Mouse (Mus musculus) limb, embryonic 14.5 days (tissue): ENCODE results near the gene Irf2bpl. TPM values are rescaled to one million over a fixed set of nuclear protein-coding genes. Genes with fewer than 3 reads are reported as not detected.
A peak's percentile ranks its signal among the peaks of the same experiment; 100 is the strongest.

ENCODE experiments used
- ATAC-seq: fragments of 200-750 bp; cut with Nextera tagmentation; 2 replicates; pipeline ENCODE4 v1.8.0; 2017; ENCODE audit warnings: low read depth, moderate number of reproducible peaks, moderate TSS enrichment; ENCODE audit not compliant: low FRiP score
- DNase-seq: peaks from one replicate; pipeline ENCODE4 v3.0.0-alpha.2; 2015; ENCODE audit warnings: low spot score
- H3K27ac ChIP-seq: fragments of 300-500 bp; sonication (generic); replicated peaks from 2 replicates; pipeline ENCODE4 v1.5.1; 2014; ENCODE audit warnings: low read depth, mild to moderate bottlenecking, low read length, moderate library complexity, mixed read lengths
- H3K27me3 ChIP-seq: fragments of 300-500 bp; sonication (generic); 2 replicates; pipeline ENCODE4 v1.6.1; 2014; ENCODE audit warnings: low read length, mixed read lengths; ENCODE audit not compliant: control insufficient read depth, insufficient read depth
- H3K36me3 ChIP-seq: fragments of 300-500 bp; sonication (generic); 2 replicates; pipeline ENCODE4 v1.6.1; 2014; ENCODE audit warnings: mild to moderate bottlenecking, low read length, moderate library complexity, mixed read lengths; ENCODE audit not compliant: control insufficient read depth, insufficient read depth
- H3K4me1 ChIP-seq: fragments of 300-500 bp; sonication (generic); 2 replicates; pipeline ENCODE4 v1.6.1; 2014; ENCODE audit warnings: antibody characterized with exemption, low read length, mixed read lengths; ENCODE audit not compliant: control insufficient read depth, insufficient read depth
- H3K4me2 ChIP-seq: fragments of 300-500 bp; sonication (generic); replicated peaks from 2 replicates; pipeline ENCODE4 v1.6.1; 2014; ENCODE audit warnings: low read depth, mild to moderate bottlenecking, low read length, moderate library complexity; ENCODE audit not compliant: severe bottlenecking
- H3K4me3 ChIP-seq: fragments of 300-500 bp; sonication (generic); replicated peaks from 2 replicates; pipeline ENCODE4 v1.5.1; 2014; ENCODE audit warnings: low read length
- H3K9ac ChIP-seq: fragments of 300-500 bp; sonication (generic); 2 replicates; pipeline ENCODE4 v1.6.1; 2014; ENCODE audit warnings: mild to moderate bottlenecking, low read depth, low read length, moderate library complexity; ENCODE audit not compliant: severe bottlenecking
- H3K9me3 ChIP-seq: fragments of 300-500 bp; sonication (generic); 2 replicates; pipeline ENCODE4 v1.6.1; 2016; ENCODE audit warnings: low read length; ENCODE audit not compliant: control insufficient read depth
- POLR2A ChIP-seq: fragments of 200-500 bp; IDR thresholded peaks from 2 replicates; pipeline ENCODE4 v1.8.0; 2012; ENCODE audit warnings: inconsistent platforms, mild to moderate bottlenecking, moderate library complexity, borderline replicate concordance; ENCODE audit not compliant: insufficient read depth, insufficient read length; ENCODE audit errors: extremely low read depth
- WGBS: fragments of 180-500 bp; shearing (Covaris S2); extraction: QIAGEN DNeasy Blood & Tissue Kit; methylation state at CpG from one replicate; pipeline ENCODE4 v1.1.7; 2014; 5-methylcytosine and 5-hydroxymethylcytosine counted together
- polyA plus RNA-seq, 2 experiments: library from polyadenylated mRNA; depleted of rRNA in 1 of 2; stranded (reverse) in 1 of 2; unstranded in 1 of 2; fragments of >200 nt; fragmentation: Nextera tagmentation in 1 of 2; extraction: Ambion mirVana in 1 of 2; gene quantifications; 2 replicates each; pipeline versions ENCODE4 v1.2.1 to v1.2.3; 2012 to 2014

Gene Irf2bpl
- polyA plus RNA-seq, 2 experiments, result 33.9 to 37.1 TPM

GRCm38 (mm10) chr12:86905203-86905602 is 20.6 kb upstream of the Irf2bpl start:
- DNase-seq (no peak), ATAC-seq (no peak)
- Histone ChIP-seq H3K9ac (no peak overlapping the region), H3K27ac (no peak overlapping the region), H3K4me3 (no peak overlapping the region), H3K4me2 (no peak overlapping the region), H3K36me3 (no peaks in the 10 kb centered on the region), H3K27me3 (no peaks in the 10 kb centered on the region), H3K4me1 (peaks cover 28% of the 10 kb centered on the region), H3K9me3 (no peaks in the 10 kb centered on the region)
- WGBS, result 8% methylated on average over 4 of the region's 4 CpGs
- no peak for TF ChIP-seq POLR2A

- Histone ChIP-seq H3K9me3 (no peaks in the 10 kb centered on the region), H3K27ac (no peak overlapping the region), H3K4me1 (peaks cover 37% of the 10 kb centered on the region), H3K9ac (no peak overlapping the region), H3K4me2 (no peak overlapping the region), H3K4me3 (no peak overlapping the region), H3K36me3 (no peaks in the 10 kb centered on the region), H3K27me3 (no peaks in the 10 kb centered on the region)
- WGBS, result 69% methylated on average over 11 of the region's 11 CpGs
- no peak for DNase-seq
- ATAC-seq, result no peak
- TF ChIP-seq POLR2A, result no peak
Measured at GRCm38 (mm10) chr12:86903828-86904806, 19.5 kb upstream of the Irf2bpl start.

GRCm38 (mm10) chr12:86899461-86900179 is 15.0 kb upstream of the Irf2bpl start:
- H3K4me2 ChIP-seq, result no peak overlapping the region; the same call in 1 of the 2 replicates
- no peak overlapping the region for H3K4me3 ChIP-seq
- no peaks in the 10 kb centered on the region for H3K36me3 ChIP-seq
- no peaks in the 10 kb centered on the region for H3K9me3 ChIP-seq
- no peak for TF ChIP-seq POLR2A
- 14% methylated on average over 11 of the region's 11 CpGs for WGBS
- peak overlapping the region; percentile 79 for H3K27ac ChIP-seq
- H3K4me1 ChIP-seq, result peaks cover 65% of the 10 kb centered on the region
- DNase-seq, result peak; percentile 78
- no peaks in the 10 kb centered on the region for H3K27me3 ChIP-seq
- ATAC-seq, result peak; percentile 6; the same call in 1 of the 2 replicates
- no peak overlapping the region for H3K9ac ChIP-seq

GRCm38 (mm10) chr12:86898448-86898847 is 13.8 kb upstream of the Irf2bpl start:
- H3K27me3 ChIP-seq, result no peaks in the 10 kb centered on the region
- H3K27ac ChIP-seq, result 0 out of 2 replicates have a peak overlapping the region, but pooled peaks have one; percentile 13
- no peak for TF ChIP-seq POLR2A
- no peaks in the 10 kb centered on the region for H3K9me3 ChIP-seq
- H3K4me1 ChIP-seq, result peaks cover 65% of the 10 kb centered on the region
- DNase-seq (no peak), ATAC-seq (no peak)
- H3K4me3 ChIP-seq, result no peak overlapping the region
- H3K36me3 ChIP-seq, result no peaks in the 10 kb centered on the region
- no peak overlapping the region for H3K9ac ChIP-seq
- WGBS, result 63% methylated on average over 3 of the region's 3 CpGs
- no peak overlapping the region for H3K4me2 ChIP-seq

GRCm38 (mm10) chr12:86897769-86898273 is 13.2 kb upstream of the Irf2bpl start:
- H3K9ac ChIP-seq, result no peak overlapping the region
- H3K4me2 ChIP-seq, result no peak overlapping the region
- ATAC-seq (no peak), DNase-seq (no peak)
- WGBS, result 58% methylated on average over 7 of the region's 7 CpGs
- H3K4me1 ChIP-seq, result peaks cover 71% of the 10 kb centered on the region
- no peak overlapping the region for H3K4me3 ChIP-seq
- H3K27me3 ChIP-seq, result no peaks in the 10 kb centered on the region
- no peaks in the 10 kb centered on the region for H3K9me3 ChIP-seq
- H3K36me3 ChIP-seq, result no peaks in the 10 kb centered on the region
- peak overlapping the region; percentile 91 for H3K27ac ChIP-seq
- no peak for TF ChIP-seq POLR2A
